Mouse (Mus musculus) limb, embryonic 14.5 days (tissue): ENCODE measurements around the gene Ncor2. TPM values are rescaled to one million over a fixed set of nuclear protein-coding genes. Genes with fewer than 3 reads are reported as not detected.

ENCODE experiments used
- ATAC-seq: fragments of 200-750 bp; cut with Nextera tagmentation; 2 replicates; pipeline ENCODE4 v1.8.0; 2017; ENCODE audit warnings: low read depth, moderate number of reproducible peaks, moderate TSS enrichment; ENCODE audit not compliant: low FRiP score
- DNase-seq: peaks from one replicate; pipeline ENCODE4 v3.0.0-alpha.2; 2015; ENCODE audit warnings: low spot score
- H3K27ac ChIP-seq: fragments of 300-500 bp; sonication (generic); replicated peaks from 2 replicates; pipeline ENCODE4 v1.5.1; 2014; ENCODE audit warnings: low read depth, mild to moderate bottlenecking, low read length, moderate library complexity, mixed read lengths
- H3K27me3 ChIP-seq: fragments of 300-500 bp; sonication (generic); 2 replicates; pipeline ENCODE4 v1.6.1; 2014; ENCODE audit warnings: low read length, mixed read lengths; ENCODE audit not compliant: control insufficient read depth, insufficient read depth
- H3K36me3 ChIP-seq: fragments of 300-500 bp; sonication (generic); 2 replicates; pipeline ENCODE4 v1.6.1; 2014; ENCODE audit warnings: mild to moderate bottlenecking, low read length, moderate library complexity, mixed read lengths; ENCODE audit not compliant: control insufficient read depth, insufficient read depth
- H3K4me1 ChIP-seq: fragments of 300-500 bp; sonication (generic); 2 replicates; pipeline ENCODE4 v1.6.1; 2014; ENCODE audit warnings: antibody characterized with exemption, low read length, mixed read lengths; ENCODE audit not compliant: control insufficient read depth, insufficient read depth
- H3K4me2 ChIP-seq: fragments of 300-500 bp; sonication (generic); replicated peaks from 2 replicates; pipeline ENCODE4 v1.6.1; 2014; ENCODE audit warnings: low read depth, mild to moderate bottlenecking, low read length, moderate library complexity; ENCODE audit not compliant: severe bottlenecking
- H3K4me3 ChIP-seq: fragments of 300-500 bp; sonication (generic); replicated peaks from 2 replicates; pipeline ENCODE4 v1.5.1; 2014; ENCODE audit warnings: low read length
- H3K9ac ChIP-seq: fragments of 300-500 bp; sonication (generic); 2 replicates; pipeline ENCODE4 v1.6.1; 2014; ENCODE audit warnings: mild to moderate bottlenecking, low read depth, low read length, moderate library complexity; ENCODE audit not compliant: severe bottlenecking
- H3K9me3 ChIP-seq: fragments of 300-500 bp; sonication (generic); 2 replicates; pipeline ENCODE4 v1.6.1; 2016; ENCODE audit warnings: low read length; ENCODE audit not compliant: control insufficient read depth
- POLR2A ChIP-seq: fragments of 200-500 bp; IDR thresholded peaks from 2 replicates; pipeline ENCODE4 v1.8.0; 2012; ENCODE audit warnings: inconsistent platforms, mild to moderate bottlenecking, moderate library complexity, borderline replicate concordance; ENCODE audit not compliant: insufficient read depth, insufficient read length; ENCODE audit errors: extremely low read depth
- WGBS: fragments of 180-500 bp; shearing (Covaris S2); extraction: QIAGEN DNeasy Blood & Tissue Kit; methylation state at CpG from one replicate; pipeline ENCODE4 v1.1.7; 2014; 5-methylcytosine and 5-hydroxymethylcytosine counted together
- polyA plus RNA-seq, 2 experiments: library from polyadenylated mRNA; depleted of rRNA in 1 of 2; stranded (reverse) in 1 of 2; unstranded in 1 of 2; fragments of >200 nt; fragmentation: Nextera tagmentation in 1 of 2; extraction: Ambion mirVana in 1 of 2; gene quantifications; 2 replicates each; pipeline versions ENCODE4 v1.2.1 to v1.2.3; 2012 to 2014

The Ncor2 gene
- polyA plus RNA-seq, 2 experiments = 39.3 to 75.9 TPM

GRCm38 (mm10) chr5:125147124-125147523 lies 31.9 kb downstream of the Ncor2 start:
- DNase-seq (no peak), ATAC-seq (no peak)
- no peaks in the 10 kb centered on the region for H3K9me3 ChIP-seq
- peaks cover 75% of the 10 kb centered on the region for H3K4me1 ChIP-seq
- WGBS = 83% methylated on average over 4 of the region's 5 CpGs
- no peak for TF ChIP-seq POLR2A
- H3K4me2 ChIP-seq = no peak overlapping the region
- no peak overlapping the region for H3K9ac ChIP-seq
- H3K4me3 ChIP-seq = no peak overlapping the region
- H3K27ac ChIP-seq = no peak overlapping the region
- H3K27me3 ChIP-seq = no peaks in the 10 kb centered on the region
- peaks cover 8% of the 10 kb centered on the region; the same call in 1 of the 2 replicates for H3K36me3 ChIP-seq

DNA sequence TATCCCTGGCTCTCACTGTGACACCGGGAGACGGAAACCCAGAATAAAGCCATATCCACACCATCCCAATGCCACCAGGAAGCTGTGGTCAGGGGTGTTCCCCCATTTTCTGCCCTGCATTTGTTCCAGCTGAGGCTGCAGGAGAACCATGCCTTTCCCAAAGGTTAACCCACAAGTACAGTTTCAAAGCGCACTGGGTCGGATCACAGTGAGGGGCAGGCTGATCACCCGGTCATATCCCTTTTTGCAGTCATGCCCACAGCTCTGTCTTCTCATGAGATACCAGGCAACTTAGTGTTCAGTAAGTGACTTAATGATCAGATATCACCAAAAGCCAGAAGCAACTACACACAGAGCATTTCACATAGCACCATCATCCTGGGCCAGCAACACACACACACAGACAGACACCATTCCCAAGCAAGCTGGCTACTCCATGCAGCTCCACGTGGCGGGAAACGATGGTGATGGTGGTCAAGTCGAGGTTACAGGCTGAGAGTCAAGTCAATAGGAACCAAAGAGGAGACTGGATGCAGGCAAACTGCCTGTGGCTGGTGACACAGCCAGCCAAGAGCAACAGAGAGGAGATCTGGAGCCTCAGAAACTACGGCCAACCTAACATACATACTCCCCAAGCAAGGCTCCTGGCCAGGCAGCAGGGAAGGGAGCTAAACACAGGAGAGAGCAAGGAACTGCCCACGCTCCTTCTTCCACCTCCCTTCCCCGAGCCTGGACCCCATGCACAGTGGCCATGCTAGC lies 35.7 kb downstream of the Ncor2 start:
- Histone ChIP-seq H3K9ac (no peak overlapping the region), H3K27me3 (no peaks in the 10 kb centered on the region), H3K36me3 (no peaks in the 10 kb centered on the region), H3K9me3 (no peaks in the 10 kb centered on the region), H3K4me3 (no peak overlapping the region), H3K27ac (peak overlapping the region; percentile 96), H3K4me1 (peaks cover 72% of the 10 kb centered on the region), H3K4me2 (no peak overlapping the region)
- ATAC-seq (no peak), DNase-seq (no peak)
- WGBS = 75% methylated on average over 12 of the region's 12 CpGs
- TF ChIP-seq POLR2A = no peak

DNA sequence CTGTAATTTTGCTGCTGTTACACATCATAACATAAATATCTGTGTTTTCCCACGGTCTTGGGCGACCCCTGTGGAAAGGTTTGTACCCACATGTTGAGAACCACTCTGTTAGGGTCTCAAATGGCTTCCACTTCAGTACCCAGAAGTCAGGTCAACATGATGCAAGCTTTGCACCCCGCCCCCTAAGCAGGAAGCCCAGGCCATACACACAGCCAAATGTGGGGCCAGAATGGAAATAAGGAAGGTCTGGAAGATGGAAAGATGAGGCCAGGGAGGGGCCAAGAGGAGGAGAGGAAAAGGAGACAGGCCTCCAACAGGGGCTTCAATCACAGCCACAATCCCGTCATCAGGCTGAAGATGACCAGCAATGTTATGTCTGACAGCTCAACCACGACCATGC lies 37.1 kb downstream of the Ncor2 start:
- H3K9me3 ChIP-seq = no peaks in the 10 kb centered on the region
- no peaks in the 10 kb centered on the region for H3K27me3 ChIP-seq
- H3K4me2 ChIP-seq = peak overlapping the region; percentile 77
- 33% methylated on average over 5 of the region's 5 CpGs for WGBS
- peak overlapping the region; percentile 96 for H3K27ac ChIP-seq
- ATAC-seq (no peak), DNase-seq (no peak)
- H3K4me1 ChIP-seq = peaks cover 74% of the 10 kb centered on the region
- no peaks in the 10 kb centered on the region for H3K36me3 ChIP-seq
- peak overlapping the region; percentile 36; the same call in 1 of the 2 replicates for H3K4me3 ChIP-seq
- no peak for TF ChIP-seq POLR2A
- H3K9ac ChIP-seq = no peak overlapping the region

DNA sequence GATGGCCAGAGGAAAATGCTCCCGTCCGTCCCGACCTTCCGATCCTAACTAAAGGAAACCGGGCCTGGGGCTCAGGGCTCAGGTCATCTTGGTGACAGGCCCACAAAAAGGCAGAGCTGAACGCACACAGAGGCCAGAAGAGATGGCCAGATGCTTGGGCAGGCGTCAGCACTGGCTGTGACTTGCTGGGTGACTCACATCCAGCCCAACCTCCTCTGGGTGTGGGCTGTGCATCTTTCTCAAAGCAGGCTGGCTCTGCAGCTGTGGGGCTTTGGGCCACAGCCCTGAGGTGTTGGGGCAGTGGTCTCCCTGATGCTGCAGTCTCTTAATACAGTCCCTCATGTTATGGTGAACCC lies 37.5 kb downstream of the Ncor2 start:
- DNase-seq (peak; percentile 64), ATAC-seq (peak; percentile 73)
- TF ChIP-seq POLR2A = no peak
- Histone ChIP-seq H3K9ac (peak overlapping the region; percentile 47), H3K9me3 (no peaks in the 10 kb centered on the region), H3K36me3 (no peaks in the 10 kb centered on the region), H3K27ac (peak overlapping the region; percentile 96), H3K27me3 (no peaks in the 10 kb centered on the region), H3K4me2 (peak overlapping the region; percentile 77), H3K4me1 (peaks cover 78% of the 10 kb centered on the region), H3K4me3 (peak overlapping the region; percentile 36)
- WGBS = 6% methylated on average over 7 of the region's 7 CpGs

- ATAC-seq = peak; percentile 92
- Histone ChIP-seq H3K4me3 (peak overlapping the region; percentile 36), H3K27me3 (no peaks in the 10 kb centered on the region), H3K9ac (peak overlapping the region; percentile 47), H3K4me2 (peak overlapping the region; percentile 77), H3K36me3 (no peaks in the 10 kb centered on the region), H3K9me3 (no peaks in the 10 kb centered on the region), H3K4me1 (peaks cover 80% of the 10 kb centered on the region), H3K27ac (peak overlapping the region; percentile 96)
- DNase-seq = peak; percentile 100
- 0 out of 2 replicates have a peak, but pooled peaks have one; percentile 28 for TF ChIP-seq POLR2A
- 3% methylated on average over 27 of the region's 27 CpGs for WGBS
Measured at GRCm38 (mm10) chr5:125140832-125141524, 38.0 kb downstream of the Ncor2 start.
